Mouse (Mus musculus) thymus, postnatal 10 days (tissue): ENCODE measurements around the gene Hist1h2bb.
"Not testable (repeated sequence)": the region's sequence is repeated elsewhere in the genome, so short reads cannot be mapped to it uniquely, and the experiment has no call there.

Experiments used
- DNase-seq, 2 experiments: peaks; one replicate each; pipeline ENCODE4 v3.0.0; 2021; ENCODE audit warnings: low spot score in 2 of 2

Hist1h2bb gene

DNA sequence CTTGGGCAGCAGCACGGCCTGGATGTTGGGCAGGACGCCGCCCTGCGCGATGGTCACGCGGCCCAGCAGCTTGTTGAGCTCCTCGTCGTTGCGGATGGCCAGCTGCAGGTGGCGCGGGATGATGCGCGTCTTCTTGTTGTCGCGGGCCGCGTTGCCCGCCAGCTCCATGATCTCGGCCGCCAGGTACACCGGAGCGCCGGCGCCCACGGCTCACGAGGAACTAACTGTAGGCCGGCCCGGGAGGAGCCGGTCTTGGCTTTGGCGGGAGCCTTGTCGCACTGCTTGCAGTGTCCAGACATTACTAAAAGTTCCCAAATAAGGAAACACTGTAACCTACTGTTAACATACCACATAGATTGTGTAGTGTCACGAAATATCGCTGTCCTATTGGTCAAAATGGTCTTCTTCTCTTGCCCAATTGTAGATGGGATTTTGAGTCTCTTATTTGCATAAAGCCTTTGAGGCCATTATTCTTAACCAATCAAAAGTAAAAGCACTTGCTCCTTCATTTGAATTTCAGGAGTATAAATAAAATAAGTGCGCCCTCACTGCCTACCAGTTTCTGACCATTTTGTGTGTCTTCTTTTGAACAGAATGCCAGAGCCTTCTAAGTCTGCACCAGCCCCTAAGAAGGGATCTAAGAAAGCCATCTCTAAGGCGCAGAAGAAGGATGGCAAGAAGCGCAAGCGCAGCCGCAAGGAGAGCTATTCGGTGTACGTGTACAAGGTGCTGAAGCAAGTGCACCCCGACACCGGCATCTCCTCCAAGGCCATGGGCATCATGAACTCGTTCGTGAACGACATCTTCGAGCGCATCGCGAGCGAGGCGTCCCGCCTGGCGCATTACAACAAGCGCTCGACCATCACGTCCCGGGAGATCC is at the start of gene Hist1h2bb:
TSS of gene Hist1h2bb (plus strand) at position 534 of the 880 bp plus-strand sequence.
- peak; percentile 71 to 73 for DNase-seq

DNA sequence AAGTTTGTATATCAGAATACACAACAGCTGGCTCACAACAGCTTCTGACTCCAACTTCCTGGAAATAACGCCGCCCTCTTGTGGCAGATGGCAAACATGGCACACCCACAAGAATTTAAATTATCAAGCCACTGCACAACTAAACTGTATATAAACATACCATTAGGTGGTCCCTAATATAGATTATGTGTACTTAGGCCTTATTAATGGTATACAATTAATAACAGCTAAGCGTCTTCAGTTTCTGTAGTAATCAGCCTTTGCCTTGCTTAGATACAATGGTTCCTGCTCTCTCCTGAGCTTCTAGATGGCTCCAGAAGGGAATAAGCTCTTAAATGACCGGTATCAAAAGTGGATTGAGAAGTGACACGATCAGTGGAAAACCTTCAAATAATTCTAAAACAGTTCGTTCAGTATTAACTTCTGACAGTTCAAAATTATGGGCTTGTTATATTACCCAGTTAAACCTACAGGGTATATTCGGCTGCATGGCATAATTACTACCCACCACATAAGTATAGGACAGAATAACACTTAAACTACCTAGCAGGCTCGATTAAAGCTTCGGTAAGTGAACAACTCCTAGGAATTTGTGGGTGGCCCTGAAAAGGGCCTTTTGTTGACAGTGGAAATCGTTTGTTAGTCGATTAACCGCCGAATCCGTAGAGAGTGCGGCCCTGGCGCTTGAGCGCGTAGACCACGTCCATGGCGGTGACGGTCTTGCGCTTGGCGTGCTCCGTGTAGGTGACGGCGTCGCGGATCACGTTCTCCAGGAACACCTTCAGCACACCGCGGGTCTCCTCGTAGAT is 48.8 kb upstream of the Hist1h2bb start:
- DNase-seq = peak; percentile 64 to 79

DNA sequence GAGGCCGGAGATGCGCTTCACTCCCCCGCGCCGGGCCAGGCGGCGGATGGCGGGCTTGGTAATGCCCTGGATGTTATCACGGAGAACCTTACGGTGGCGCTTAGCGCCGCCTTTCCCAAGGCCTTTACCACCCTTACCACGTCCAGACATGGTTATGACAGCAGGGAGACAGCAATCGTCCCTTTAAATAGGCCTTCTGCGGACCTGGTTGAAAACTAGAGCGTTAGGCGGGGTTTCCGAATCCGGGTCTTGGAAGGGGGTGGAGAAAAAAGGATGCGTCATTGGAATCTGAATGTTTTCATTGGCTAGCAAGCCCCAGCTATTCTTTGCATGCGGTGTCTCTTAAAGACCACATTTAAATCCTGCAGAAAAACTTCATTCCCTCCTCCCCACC is 48.2 kb upstream of the Hist1h2bb start, which contains the start of gene Hist1h4c:
TSS of gene Hist1h4c (minus strand) at position 155 of the 394 bp plus-strand sequence.
- peak; percentile 98 to 99 for DNase-seq

GRCm38 (mm10) chr13:23698996-23699395 is 47.5 kb upstream of the Hist1h2bb start:
- DNase-seq = no peak

DNA sequence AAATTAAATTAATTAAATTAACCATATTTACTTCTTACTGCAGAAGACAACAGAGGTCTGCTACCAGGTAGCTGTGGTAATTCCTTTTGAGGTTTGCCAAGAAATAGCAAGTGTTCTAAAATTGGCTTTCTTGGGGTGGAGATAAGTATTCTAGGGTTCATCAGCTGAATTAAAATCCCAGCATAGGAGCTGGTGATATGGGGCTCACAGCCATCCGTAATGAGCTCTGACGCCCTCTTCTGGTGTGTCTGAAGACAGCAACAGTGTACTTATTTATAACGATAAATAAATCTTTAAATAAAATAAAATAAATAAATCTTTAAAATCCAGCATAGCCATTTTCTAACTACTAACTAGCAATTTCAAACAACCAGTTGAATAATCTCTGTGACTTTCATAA is 46.8 kb upstream of the Hist1h2bb start:
- no peak for DNase-seq

GRCm38 (mm10) chr13:23700786-23701520 is 45.6 kb upstream of the Hist1h2bb start:
- DNase-seq = peak; percentile 76 to 79

DNA sequence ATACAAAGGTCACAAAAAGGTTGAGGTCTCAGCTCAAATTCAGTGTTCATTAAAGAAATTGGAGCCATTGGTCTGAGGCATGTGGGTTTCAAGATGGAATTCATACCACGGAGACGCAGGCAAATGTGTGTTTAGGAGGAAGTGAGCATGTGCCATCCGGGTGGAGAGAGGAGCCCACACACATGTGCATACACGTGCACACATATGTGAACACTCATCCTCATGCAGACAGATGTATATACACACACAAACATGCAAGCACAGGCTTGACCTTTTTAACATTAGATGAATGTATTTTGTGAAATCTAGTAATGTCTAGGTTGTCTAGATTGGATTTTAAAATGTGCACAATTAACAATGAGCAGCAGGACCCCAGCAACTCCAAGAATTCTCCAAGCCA is 44.3 kb upstream of the Hist1h2bb start:
- no peak for DNase-seq

DNA sequence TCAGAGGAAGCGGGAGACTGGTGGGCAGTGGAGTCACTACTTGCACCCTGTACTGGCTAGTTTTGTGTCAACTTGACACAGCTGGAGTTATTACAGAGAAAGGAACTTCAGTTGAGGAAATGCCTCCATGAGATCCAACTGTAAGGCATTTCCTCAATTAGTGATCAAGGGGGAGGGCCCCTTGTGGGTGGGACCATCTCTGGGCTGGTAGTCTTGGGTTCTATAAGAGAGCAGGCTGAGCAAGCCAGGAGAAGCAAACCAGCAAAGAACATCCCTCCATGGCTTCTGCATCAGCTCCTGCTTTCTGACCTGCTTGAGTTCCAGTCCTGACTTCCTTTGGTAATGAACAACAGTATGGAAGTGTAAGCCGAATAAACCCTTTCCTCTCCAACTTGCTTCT is 43.7 kb upstream of the Hist1h2bb start:
- not testable (repeated sequence) for DNase-seq

GRCm38 (mm10) chr13:23705751-23706356 is 40.7 kb upstream of the Hist1h2bb start:
- DNase-seq = no peak

- no peak for DNase-seq
Measured at GRCm38 (mm10) chr13:23706771-23707170, 39.8 kb upstream of the Hist1h2bb start.

- no peak for DNase-seq
Measured at GRCm38 (mm10) chr13:23708041-23708440, 38.5 kb upstream of the Hist1h2bb start.

GRCm38 (mm10) chr13:23708654-23709053 is 37.9 kb upstream of the Hist1h2bb start:
- no peak for DNase-seq

DNA sequence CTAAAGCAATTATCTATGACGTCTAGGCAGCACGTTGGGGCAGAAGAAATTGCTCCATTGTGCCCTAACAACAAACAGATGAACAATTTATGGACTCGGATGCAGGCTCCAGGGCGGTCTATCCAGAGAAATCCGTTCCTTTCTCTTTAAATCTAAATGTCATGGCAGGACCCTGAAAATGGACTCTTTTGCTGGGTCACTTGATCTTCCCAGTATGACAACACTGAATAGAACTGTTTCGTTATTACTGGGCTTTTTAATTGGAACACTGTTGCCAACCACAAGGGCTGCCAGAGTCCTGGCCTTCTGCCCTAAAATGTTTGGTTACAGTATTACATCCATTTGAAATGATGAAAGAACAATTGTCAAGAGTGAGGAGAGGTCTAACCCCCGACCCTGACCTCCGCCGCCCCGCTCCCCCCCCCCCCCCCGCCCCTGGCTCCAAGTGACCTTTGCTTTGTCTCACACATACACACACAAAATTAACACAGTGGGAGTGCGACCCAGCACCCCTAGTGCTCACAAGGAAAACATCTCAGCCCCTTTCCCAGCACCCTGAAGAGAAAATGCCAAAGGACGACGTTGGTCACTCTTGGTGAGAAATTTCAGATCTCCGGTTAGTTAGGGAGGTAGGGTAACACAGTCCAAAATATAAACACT is 36.7 kb upstream of the Hist1h2bb start:
- DNase-seq = no peak

GRCm38 (mm10) chr13:23710374-23711089 is 36.0 kb upstream of the Hist1h2bb start, which contains the start of gene Hfe:
Hfe (minus strand) TSS chr13:23710854.
- peak; percentile 71 to 77 for DNase-seq

DNA sequence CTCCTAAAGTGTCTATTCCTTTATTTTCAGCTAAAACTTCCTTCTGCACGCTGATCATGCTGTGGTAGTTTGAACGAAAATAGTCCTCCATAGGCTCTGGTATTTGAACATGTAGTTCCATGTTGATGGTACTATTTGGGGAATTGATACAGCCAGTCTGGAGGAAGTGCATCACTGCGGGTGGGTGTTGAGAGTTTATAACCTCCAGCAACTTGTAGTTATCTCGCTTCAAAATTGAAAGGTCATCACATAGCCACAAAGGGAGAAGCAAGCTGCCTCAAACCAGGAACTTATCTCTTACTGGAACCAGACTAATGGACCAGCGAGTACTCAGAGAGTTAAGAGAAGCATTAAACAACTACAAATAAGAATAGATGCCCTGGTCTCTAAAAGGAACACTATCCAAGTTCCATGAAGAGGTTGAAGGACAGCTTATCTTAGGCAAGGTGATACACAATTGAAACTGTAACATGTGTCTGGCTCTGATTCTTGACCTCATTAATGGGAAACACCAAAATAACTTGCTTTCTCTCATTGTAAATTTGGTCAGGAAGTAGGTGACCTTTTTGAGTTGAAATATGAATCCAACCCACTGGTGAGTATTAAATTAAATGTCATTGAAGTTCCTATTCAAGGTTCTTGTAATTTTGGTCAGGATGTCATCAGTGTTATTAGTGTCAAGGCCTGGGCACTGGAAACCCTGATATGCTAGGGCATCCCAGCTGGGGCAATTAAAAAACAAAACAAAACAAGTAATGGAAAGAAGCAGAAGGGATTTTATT is 30.1 kb upstream of the Hist1h2bb start:
- DNase-seq = no peak

- peak in 1 of 2 experiments; percentile 2 for DNase-seq
Measured at GRCm38 (mm10) chr13:23717176-23717575, 29.4 kb upstream of the Hist1h2bb start.

GRCm38 (mm10) chr13:23717593-23718245 is 28.8 kb upstream of the Hist1h2bb start:
- peak in 1 of 2 experiments; percentile 1 for DNase-seq

GRCm38 (mm10) chr13:23724239-23724638 is 22.3 kb upstream of the Hist1h2bb start:
- peak in 1 of 2 experiments; percentile 1 for DNase-seq

- DNase-seq = no peak
Measured at GRCm38 (mm10) chr13:23725213-23725612, 21.3 kb upstream of the Hist1h2bb start.
